Comparison of ENCODE assay signal across 10 mouse cellular contexts in genomic region chr16:8470132-8470531, GRCm38 (mm10). TPM values are rescaled to one million over a fixed set of nuclear protein-coding genes. Genes with fewer than 3 reads are reported as not detected.
DNase-seq lines count a peak whose midpoint lies in the region; ATAC-seq lines count a peak whose summit lies in the region.
"Had no signal": no experiment of that assay in that cellular context is flagged by ENCODE, and none has a peak within 500 bp of the region (broad histone marks: within the 10 kb centered on the region; RNA-seq: fewer than 3 reads in every experiment).

No protein-coding gene starts in this region.

- ATAC-seq in lung, embryonic 16.5 days (ENCODE audit: low read depth), result peak; percentile 42
- 0 out of 2 replicates have a peak, but pooled peaks have one; percentile 5 for ATAC-seq in erythroid progenitor cell, adult 5-6 weeks (replicated peaks; ENCODE audit: low FRiP score, poor library complexity, severe bottlenecking)
- peak; percentile 58; the same call in 1 of the 2 replicates for ATAC-seq in limb, embryonic 13.5 days (ENCODE audit: low FRiP score, low read depth)
- ATAC-seq in stomach, embryonic 15.5 days (ENCODE audit: insufficient read depth, low FRiP score, low read depth), result peak; percentile 16; the same call in 1 of the 2 replicates

- peaks cover 2% of the 10 kb centered on the region; the same call in 1 of the 2 replicates for H3K4me1 ChIP-seq in lung, embryonic 16.5 days (replicated peaks; ENCODE audit: control insufficient read depth, insufficient read depth, low read length)
- peaks cover 6% of the 10 kb centered on the region for H3K4me1 ChIP-seq in limb, embryonic 13.5 days
- H3K4me1 ChIP-seq in stomach, embryonic 15.5 days, result 0 out of 2 replicates have a peak, but pooled peaks cover 3% of the 10 kb centered on the region

- intact Hi-C loops in left cerebral cortex, postnatal 10 days (cut with DNase I), result loop anchor here (5.0 kb wide), 1 partner anchor 58 kb away; no protein-coding TSS in a partner anchor

- no peak overlapping the region for H3K9ac ChIP-seq in lung, embryonic 16.5 days (ENCODE audit: low read length)
- peak overlapping the region; percentile 77; the same call in 1 of the 2 replicates for H3K9ac ChIP-seq in limb, embryonic 13.5 days
- H3K9ac ChIP-seq in stomach, embryonic 15.5 days, result no peak overlapping the region

- 74% methylated on average over 2 of the region's 2 CpGs for WGBS in lung, embryonic 16.5 days
- 85% methylated on average over 2 of the region's 2 CpGs for WGBS in limb, embryonic 13.5 days
- 84% methylated on average over 2 of the region's 2 CpGs for WGBS in stomach, embryonic 15.5 days

- no peak for DNase-seq in lung, postnatal 14 days
- no peak for DNase-seq in spleen, postnatal 14 days (ENCODE audit: low spot score in 2 of 2)
- no peak for DNase-seq in urinary bladder, postnatal 36 days (ENCODE audit: low spot score in 2 of 2)
- no peak for DNase-seq in left cerebral cortex, postnatal 10 days (ENCODE audit: extremely low spot score in 1 of 2, low spot score in 2 of 2)

- peak overlapping the region; percentile 68 for H3K4me3 ChIP-seq in lung, embryonic 16.5 days (ENCODE audit: low read length)
- H3K4me3 ChIP-seq in limb, embryonic 13.5 days, result peak overlapping the region; percentile 70
- peak overlapping the region; percentile 72 for H3K4me3 ChIP-seq in stomach, embryonic 15.5 days (replicated peaks)

- peak overlapping the region; percentile 67 for H3K4me2 ChIP-seq in lung, embryonic 16.5 days (ENCODE audit: low read depth, low read length)
- peak overlapping the region; percentile 70 for H3K4me2 ChIP-seq in limb, embryonic 13.5 days (replicated peaks)
- peak overlapping the region; percentile 84 for H3K4me2 ChIP-seq in stomach, embryonic 15.5 days

- H3K36me3 ChIP-seq in lung, embryonic 16.5 days (ENCODE audit: control insufficient read depth, insufficient read depth, low read length), result no peaks in the 10 kb centered on the region
- H3K36me3 ChIP-seq in limb, embryonic 13.5 days, result no peaks in the 10 kb centered on the region
- no peaks in the 10 kb centered on the region for H3K36me3 ChIP-seq in stomach, embryonic 15.5 days

- no peak overlapping the region for H3K27ac ChIP-seq in lung, embryonic 16.5 days (ENCODE audit: low read length)
- H3K27ac ChIP-seq in limb, embryonic 13.5 days, result no peak overlapping the region
- H3K27ac ChIP-seq in stomach, embryonic 15.5 days, result no peak overlapping the region

- H3K27me3 ChIP-seq in lung, embryonic 16.5 days (ENCODE audit: control insufficient read depth, insufficient read depth, low read depth, low read length), result no peaks in the 10 kb centered on the region
- peaks cover 5% of the 10 kb centered on the region; the same call in 1 of the 2 replicates for H3K27me3 ChIP-seq in limb, embryonic 13.5 days
- H3K27me3 ChIP-seq in stomach, embryonic 15.5 days (replicated peaks), result no peaks in the 10 kb centered on the region

- no peaks in the 10 kb centered on the region for H3K9me3 ChIP-seq in lung, embryonic 16.5 days (ENCODE audit: control insufficient read depth, low read length)
- H3K9me3 ChIP-seq in limb, embryonic 13.5 days, result no peaks in the 10 kb centered on the region
- no peaks in the 10 kb centered on the region for H3K9me3 ChIP-seq in stomach, embryonic 15.5 days

RNA-seq across cellular contexts. Expression of gene Mettl22, which starts 0.5 kb away (rescaled TPM):
- polyA plus RNA-seq in lung, embryonic 16.5 days (2015; fragmentation: Nextera tagmentation; extraction: Ambion mirVana), result 13.9 and 14.8 TPM in 2 replicates
- 2.9 and 6.7 TPM in 2 replicates for total RNA-seq in erythroid progenitor cell, adult 5-6 weeks (2015; ENCODE audit: low replicate concordance)
- 0.13 TPM in 1 of 2 replicates, not detected in the other for total RNA-seq in erythroid progenitor cell, adult 5-6 weeks (2017; ENCODE audit: low replicate concordance)
- polyA plus RNA-seq in limb, embryonic 13.5 days (2015; fragmentation: Nextera tagmentation; extraction: Ambion mirVana), result 22.8 and 24.7 TPM in 2 replicates
- 14.0 and 14.7 TPM in 2 replicates for polyA plus RNA-seq in stomach, embryonic 15.5 days (2015; fragmentation: Nextera tagmentation; extraction: Ambion mirVana)
- 10 to 100 TPM; 35.5 to 37.6 TPM for total RNA-seq in left cerebral cortex, postnatal 10 days (2021)

RNA-seq across cellular contexts. Expression of gene Abat, which starts 43.1 kb away (rescaled TPM):
- 18.3 and 19.6 TPM in 2 replicates for polyA plus RNA-seq in lung, embryonic 16.5 days (2015; fragmentation: Nextera tagmentation; extraction: Ambion mirVana)
- 3.4 and 5.0 TPM in 2 replicates for total RNA-seq in erythroid progenitor cell, adult 5-6 weeks (2015; ENCODE audit: low replicate concordance)
- total RNA-seq in erythroid progenitor cell, adult 5-6 weeks (2017; ENCODE audit: low replicate concordance), result 0.76 and 2.1 TPM in 2 replicates
- 35.9 and 36.1 TPM in 2 replicates for polyA plus RNA-seq in limb, embryonic 13.5 days (2015; fragmentation: Nextera tagmentation; extraction: Ambion mirVana)
- 32.1 and 38.0 TPM in 2 replicates for polyA plus RNA-seq in stomach, embryonic 15.5 days (2015; fragmentation: Nextera tagmentation; extraction: Ambion mirVana)
- 100 to 1,000 TPM; 132 to 140 TPM for total RNA-seq in left cerebral cortex, postnatal 10 days (2021)
- total RNA-seq: neutrophil, adult 5-6 weeks had no signal

RNA-seq across cellular contexts. Expression of gene Tmem114, which starts 45.2 kb away (rescaled TPM):
- not detected in 2 replicates for polyA plus RNA-seq in lung, embryonic 16.5 days (2015; fragmentation: Nextera tagmentation; extraction: Ambion mirVana)
- total RNA-seq in erythroid progenitor cell, adult 5-6 weeks (2015; ENCODE audit: low replicate concordance), result not detected in 2 replicates
- total RNA-seq in erythroid progenitor cell, adult 5-6 weeks (2017; ENCODE audit: low replicate concordance), result not detected in 2 replicates
- polyA plus RNA-seq in limb, embryonic 13.5 days (2015; fragmentation: Nextera tagmentation; extraction: Ambion mirVana), result 0.13 and 0.23 TPM in 2 replicates
- polyA plus RNA-seq in stomach, embryonic 15.5 days (2015; fragmentation: Nextera tagmentation; extraction: Ambion mirVana), result 0.15 TPM in 1 of 2 replicates, not detected in the other
- 1 to 10 TPM; 2.4 to 3.4 TPM for total RNA-seq in left cerebral cortex, postnatal 10 days (2021)
- total RNA-seq: gastrocnemius, adult 18-20 months; neutrophil, adult 5-6 weeks had no signal

Comparison
In these comparisons a context has a peak if more than half of its experiments do, and no peak if none do; other contexts are left out.
1. ATAC-seq: peak in every context shown above with its lines; median percentile 58 in limb, embryonic 13.5 days; 42 in lung, embryonic 16.5 days; 16 in stomach, embryonic 15.5 days; 5 in erythroid progenitor cell, adult 5-6 weeks.